Mouse (Mus musculus): ENCODE results near the gene Gm10382.
A peak's percentile ranks its signal among the peaks of the same experiment; 100 is the strongest.
"Not testable (repeated sequence)": the region's sequence is repeated elsewhere in the genome, so short reads cannot be mapped to it uniquely, and the experiment has no call there.

The Gm10382 gene

DNA sequence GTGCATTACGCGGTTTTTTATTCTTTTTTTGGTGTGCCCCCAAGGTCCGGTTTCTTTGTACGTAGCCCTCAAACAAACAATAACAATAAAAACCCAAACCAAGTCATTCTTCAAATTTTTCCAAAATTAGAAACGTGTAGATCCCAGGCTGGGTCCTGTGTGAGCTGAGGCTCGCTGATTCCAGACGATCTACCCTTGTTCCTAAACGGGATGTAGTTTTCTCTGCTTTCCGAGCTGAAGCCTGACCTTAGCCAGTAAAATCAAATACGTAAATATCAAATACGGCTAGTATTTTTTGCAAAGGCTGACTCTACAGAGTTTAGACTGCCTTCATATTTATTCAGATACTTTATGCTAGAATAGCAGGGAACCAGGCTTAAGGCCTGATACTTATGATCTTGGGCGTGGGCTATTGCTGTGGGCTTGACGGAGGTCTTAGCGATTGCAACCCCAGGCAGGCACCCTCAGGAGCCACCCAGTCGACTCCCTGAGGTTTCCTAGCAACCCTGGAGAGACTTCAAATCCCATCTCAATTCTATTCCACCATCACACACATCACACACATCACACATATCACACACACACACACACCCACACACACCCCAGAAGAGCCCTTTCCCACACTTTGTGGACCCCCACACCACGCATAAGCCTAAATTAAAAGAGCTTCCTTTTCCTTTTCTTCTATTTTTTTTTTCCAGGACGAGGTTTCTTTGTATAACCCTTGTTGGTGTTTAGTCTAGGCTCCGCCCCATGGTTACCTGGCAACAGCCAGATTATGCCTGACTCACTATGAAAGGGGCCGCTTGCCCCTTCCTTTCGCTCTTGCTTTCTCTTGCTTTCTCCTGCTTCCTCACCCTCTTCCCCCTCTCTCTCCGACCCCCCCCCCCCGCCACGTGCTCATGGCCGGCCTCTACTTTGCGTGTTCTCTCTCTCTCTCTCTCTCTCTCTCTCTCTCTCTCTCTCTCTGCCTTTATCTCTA lies 4.8 kb downstream of the Gm10382 start:
- peak; percentile 89 for DNase-seq

GRCm38 (mm10) chr5:125395008-125395407 lies 5.9 kb downstream of the Gm10382 start:
- DNase-seq: no peak

DNA sequence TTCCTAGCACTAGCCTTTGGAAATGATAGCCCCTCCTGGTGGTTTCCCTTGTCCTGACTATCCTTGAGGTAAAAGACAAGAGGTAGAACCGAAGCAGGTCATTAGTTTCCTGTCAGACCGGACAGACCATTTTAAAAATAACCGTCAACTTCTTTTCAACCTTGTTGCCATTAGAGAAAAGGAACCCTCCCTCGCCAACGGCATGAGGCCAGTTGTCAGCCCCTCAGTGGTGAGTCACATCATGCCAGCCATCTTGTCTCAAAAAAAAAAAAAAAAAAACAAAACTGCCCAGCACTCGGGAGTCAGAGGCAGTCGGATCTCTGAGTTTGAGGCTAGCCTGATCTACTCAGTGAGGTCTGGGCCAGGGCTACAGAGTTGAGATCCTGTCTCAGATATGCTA lies 11.8 kb downstream of the Gm10382 start:
- DNase-seq: no peak

DNA sequence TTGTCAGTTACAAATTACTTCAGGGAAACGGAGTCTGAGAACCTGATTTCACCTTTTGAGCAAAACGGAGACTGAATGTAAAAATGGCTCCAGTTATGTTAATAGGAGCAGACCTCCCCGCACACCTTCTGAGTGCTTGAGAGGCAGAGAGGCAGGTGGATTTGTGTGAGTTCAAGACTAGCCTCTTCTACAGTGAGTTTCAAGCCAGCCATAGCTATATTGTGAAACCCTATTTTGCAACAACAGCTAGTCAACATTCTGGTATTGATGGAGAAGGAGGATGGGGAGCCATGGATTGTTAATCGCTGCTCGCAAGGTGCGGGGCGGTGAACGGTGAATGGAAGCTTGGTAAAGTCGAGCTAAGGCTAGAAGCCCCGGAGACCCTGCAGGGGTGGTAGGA lies 13.4 kb downstream of the Gm10382 start:
- no peak for DNase-seq

- DNase-seq: no peak
Observed at GRCm38 (mm10) chr5:125402991-125403390, 13.9 kb downstream of the Gm10382 start.

- peak; percentile 73 for DNase-seq
Observed at GRCm38 (mm10) chr5:125403481-125404465, 14.7 kb downstream of the Gm10382 start.

DNA sequence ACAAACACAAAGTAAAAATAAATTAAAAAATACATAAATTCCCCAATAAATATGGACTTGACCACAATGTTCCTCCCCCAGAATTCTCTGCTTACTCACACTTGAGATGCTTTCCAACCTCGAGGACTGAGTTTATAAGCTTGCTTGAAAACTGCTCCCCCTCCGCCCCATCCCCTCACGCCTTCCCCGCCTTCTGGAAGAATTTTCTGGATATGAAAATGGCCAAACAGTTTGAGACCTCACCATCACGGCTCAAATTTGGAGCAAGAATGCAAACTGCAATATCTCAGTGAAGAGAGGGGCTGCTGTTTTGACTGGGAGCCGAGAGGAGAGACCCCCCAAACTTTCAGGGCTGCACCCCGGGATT lies 15.4 kb downstream of the Gm10382 start:
- no peak for DNase-seq

DNA sequence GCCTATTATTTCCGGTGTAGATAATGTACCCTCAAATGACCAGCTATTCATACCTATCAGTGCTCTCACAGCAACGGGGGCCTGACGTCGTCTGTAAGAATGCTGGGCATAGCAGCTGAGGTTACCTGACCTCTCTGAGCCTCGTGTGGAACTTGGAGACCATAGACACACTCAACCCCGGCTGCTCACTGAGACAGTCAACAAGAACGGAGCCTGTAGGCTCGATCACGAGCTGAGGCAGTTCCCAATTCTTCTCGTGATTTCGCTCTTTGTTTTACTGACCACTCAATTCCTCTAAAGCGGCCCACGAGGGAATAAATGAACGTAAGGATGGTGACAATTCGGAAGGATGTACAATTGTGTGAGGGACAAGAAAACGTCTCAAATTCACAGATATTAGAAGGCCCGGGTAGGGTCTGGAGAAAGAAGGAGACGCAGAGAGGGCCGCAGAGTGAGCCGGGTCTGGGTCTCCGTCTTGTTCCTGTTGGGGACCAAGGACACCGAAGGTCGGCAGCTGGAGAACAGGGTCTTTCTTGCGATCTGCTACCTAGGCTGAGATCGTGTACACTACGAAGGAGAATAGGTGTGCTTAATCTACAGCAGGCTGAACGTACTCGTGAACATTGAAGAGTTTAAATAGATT lies 15.9 kb downstream of the Gm10382 start:
- peak; percentile 64 for DNase-seq

DNA sequence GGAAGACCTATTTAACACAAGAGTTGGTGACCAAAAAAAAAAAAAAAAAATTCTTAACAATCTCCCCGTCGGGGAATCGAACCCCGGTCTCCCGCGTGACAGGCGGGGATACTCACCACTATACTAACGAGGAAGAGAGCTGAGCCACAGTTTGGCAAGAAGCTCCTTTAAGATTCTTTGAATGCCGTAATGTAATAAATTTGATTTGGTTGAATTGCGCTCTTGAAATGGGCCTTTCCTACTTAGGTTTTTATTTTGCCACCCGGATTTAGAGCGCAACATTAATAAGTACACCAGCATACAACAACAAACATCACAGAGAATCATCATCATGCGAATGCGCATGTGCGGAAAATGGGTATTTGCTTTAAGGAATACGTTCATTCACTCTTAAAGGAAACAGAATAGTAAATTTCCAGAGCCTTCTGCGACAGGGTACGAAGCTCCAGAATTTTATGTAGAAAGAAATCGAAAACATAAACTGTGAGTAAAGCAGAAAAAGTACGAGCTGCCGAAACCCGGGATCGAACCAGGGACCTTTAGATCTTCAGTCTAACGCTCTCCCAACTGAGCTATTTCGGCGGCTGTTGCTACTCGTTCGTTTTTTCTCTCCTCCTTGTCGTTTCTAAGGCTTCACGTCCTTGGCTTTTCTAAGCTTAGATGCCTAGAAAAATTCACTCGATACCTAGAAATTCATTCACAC lies 16.6 kb downstream of the Gm10382 start:
- peak; percentile 92 for DNase-seq

GRCm38 (mm10) chr5:125406322-125407016 lies 17.3 kb downstream of the Gm10382 start:
- DNase-seq: peak; percentile 73

DNA sequence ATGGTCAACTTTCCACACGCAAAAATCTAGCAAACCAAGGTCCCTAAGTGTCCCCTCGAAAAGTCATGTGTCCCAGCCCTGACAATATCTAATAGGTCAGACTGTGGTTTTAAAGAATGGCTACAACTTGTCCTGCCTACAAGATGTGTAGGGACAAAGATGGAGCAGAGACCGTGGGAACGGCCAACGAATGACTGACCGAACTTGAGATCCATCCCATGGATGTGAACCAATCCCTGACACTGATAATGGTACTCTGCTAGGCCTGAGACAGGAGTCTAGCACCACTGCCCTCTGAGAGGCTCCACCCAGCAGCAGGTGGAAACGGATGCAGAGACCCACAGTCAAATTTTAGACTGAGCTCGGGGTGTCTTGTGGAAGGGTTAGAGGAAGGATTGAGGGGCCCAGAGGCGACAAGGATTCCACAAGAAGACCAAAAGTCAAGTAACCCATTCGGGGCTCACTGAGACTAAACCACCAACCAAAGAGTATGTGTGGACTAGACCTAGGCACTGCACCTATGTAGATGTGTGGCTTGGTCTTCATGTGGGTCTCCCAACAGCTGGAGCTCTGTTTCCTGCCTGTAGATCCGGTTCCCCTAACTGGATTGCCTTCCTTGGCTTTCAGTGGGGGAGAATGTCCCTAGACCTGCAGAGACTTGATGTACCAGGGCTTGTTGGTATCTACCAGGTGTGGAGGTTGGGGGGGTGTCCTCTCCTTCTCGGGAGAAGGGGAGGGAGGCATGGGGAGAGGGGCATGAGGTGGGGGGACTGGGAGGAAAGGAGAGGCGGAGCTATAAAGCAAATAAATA lies 18.1 kb downstream of the Gm10382 start:
- no peak for DNase-seq

- DNase-seq: no peak
Observed at GRCm38 (mm10) chr5:125407910-125408575, 18.9 kb downstream of the Gm10382 start.

DNA sequence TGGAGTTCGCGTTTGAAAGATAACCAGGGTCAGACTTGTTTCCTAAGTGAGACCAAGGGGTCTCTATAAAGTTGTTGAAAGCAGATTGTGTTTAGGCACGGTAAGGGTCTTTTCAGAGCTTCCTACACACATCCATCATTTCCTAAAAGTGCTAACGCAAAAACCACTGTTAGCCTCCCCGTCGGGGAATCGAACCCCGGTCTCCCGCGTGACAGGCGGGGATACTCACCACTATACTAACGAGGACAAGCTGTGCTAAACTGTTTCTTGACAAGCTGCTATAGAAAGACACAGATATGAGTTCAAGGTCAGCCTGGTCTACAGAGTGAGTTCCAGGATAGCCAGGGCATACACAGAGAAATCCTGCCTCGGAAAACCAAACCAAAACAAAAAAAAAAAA lies 19.7 kb downstream of the Gm10382 start:
- peak; percentile 87 for DNase-seq

DNA sequence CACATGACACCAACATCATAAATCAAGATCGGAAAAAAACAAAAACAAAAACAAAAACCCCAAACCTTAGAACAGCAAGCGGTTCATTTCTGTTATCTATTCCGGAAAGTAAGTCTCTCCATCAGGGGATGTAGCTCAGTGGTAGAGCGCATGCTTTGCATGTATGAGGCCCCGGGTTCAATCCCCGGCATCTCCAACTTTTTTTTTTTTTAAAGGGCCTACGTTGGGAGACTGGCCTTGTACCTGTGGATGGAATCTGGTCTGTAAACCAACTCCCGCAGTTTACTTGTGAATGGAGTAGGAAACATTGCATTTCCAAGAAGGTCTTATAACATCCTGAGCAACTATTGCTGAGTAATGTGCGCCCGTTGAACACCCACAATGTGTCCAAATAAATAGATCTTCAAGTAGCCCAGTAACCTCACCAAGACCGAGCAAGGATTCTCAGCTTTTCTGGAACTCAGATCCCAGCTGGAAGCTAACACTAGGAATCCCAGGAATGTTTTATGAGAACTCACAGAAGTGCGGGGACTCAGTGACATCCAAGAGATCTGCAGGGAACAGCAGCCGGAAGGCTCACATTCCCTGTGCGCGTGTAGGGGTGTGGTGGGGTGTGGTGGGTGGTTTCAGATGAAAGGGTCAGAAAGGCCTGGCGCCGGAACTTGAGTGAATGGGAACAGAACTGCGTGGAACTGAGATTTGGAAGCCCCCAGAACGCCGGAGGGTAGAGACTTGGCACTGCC lies 20.4 kb downstream of the Gm10382 start:
- DNase-seq: peak; percentile 48

GRCm38 (mm10) chr5:125411972-125412530 lies 22.9 kb downstream of the Gm10382 start:
- peak; percentile 69 for DNase-seq

DNA sequence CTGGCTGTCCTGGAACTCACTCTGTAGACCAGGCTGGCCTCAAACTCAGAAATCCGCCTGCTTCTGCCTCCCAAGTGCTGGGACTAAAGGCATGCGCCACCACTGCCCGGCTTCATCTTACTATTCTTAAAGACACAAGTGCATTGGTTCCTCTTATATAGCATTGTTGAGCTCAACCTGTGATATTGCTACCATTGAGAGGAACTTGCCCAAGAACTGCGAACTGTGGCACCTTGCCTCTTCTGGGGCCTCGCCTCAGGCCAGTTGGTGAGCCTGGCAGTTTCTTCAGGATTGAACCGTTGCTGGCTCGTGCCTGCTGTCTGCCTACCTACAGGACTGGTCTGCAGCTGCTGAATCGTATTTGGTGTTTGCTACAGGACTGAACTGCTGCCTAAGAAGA lies 23.4 kb downstream of the Gm10382 start:
- not testable (repeated sequence) for DNase-seq

DNA sequence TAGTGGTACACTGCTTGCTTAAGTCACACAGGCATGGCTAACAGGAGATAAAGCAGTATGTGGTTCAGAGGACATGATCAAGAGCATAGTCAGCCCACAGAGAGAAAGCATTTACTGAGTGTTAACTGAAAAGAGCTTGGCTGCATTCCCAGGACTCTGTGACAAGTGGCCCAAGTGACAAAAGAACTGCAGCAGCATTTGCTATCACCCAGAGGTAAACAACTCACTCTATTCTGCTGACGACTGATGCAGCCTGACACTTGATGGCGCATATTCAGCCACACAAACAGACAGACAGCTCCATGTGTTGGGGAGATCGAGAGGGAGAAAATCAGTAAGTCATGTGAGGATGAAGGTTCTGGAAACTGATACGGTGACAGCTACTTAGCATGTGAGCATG lies 24.6 kb downstream of the Gm10382 start:
- no peak for DNase-seq

DNA sequence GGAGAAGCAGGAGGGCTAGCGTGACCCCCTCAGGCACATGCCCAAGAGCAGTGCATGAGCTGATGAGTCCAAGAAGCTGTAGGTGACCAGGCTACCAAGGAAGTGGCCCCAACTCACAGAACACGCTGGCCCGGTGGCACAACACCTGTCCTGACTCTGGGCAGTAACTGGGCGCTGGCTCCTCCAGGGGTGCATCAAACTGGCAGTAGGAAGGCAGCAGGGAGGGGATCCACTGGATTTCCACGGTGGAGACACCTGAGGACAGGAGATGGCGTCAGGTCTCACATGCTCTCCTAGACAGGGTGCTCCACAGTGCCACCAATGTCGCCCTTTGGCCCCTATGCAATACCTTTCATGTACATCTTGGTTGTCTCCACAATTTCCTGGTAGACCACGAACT lies 27.1 kb downstream of the Gm10382 start:
- DNase-seq: no peak

DNA sequence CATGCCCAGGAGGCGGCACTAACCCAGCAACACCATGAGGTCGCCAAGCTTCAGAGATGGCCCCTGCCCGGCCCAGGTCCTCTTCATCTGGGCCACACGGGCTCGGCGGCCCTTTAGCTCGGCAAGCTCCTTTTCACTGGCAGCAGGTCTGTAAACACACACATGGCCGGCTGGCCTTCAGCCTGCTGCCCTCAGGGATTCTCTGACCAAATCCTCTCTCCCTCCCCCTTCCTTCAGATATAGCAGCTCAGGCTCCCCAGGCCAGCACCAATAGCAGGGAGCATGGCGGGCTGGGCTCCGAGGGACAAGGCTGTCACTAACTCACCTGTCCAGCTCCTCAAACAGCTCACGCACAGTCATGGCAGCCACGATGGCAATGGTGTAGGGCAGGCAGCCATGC lies 29.5 kb downstream of the Gm10382 start:
- DNase-seq: no peak
